Mouse (Mus musculus): ENCODE measurements around the gene Amdhd2. TPM values are rescaled to one million over a fixed set of nuclear protein-coding genes. Genes with fewer than 3 reads are reported as not detected.
"Not testable (repeated sequence)": the region's sequence is repeated elsewhere in the genome, so short reads cannot be mapped to it uniquely, and the experiment has no call there.

Gene Amdhd2
- total and polyA plus RNA-seq, 3 experiments = 0.64 TPM; not detected in 2

GRCm38 (mm10) chr17:24132919-24133318 lies 30.6 kb downstream of the Amdhd2 start:
- H3K27me3 ChIP-seq (replicated peaks); in situ Hi-C loops (cut with MboI; ENCODE audit: low pct_ligation_motif_present, low pct_unique_long_range_greater_than_20kb, low sequenced_read_pairs); dilution Hi-C loops (cut with MboI; ENCODE audit: extremely low pct_ligation_motif_present, extremely low pct_unique_long_range_greater_than_20kb, low sequenced_read_pairs); H3K9me3 ChIP-seq (replicated peaks; ENCODE audit: low read length); H3K9ac ChIP-seq (ENCODE audit: insufficient read depth, low read depth); DNase-seq (ENCODE audit: extremely low read depth); H3K4me3 ChIP-seq (replicated peaks in 1 of 3; ENCODE audit: low read depth in 2 of 3, low read length in 2 of 3, poor library complexity in 1 of 3); H3K4me2 ChIP-seq (ENCODE audit: insufficient read depth, low read depth, poor library complexity, severe bottlenecking); H3K27ac ChIP-seq (ENCODE audit: insufficient read depth, low read depth): not testable (repeated sequence)
- TF ChIP-seq CTCF (conservative IDR thresholded peaks at IDR 0.05 in 1 of 2, IDR thresholded peaks at IDR 0.05 in 1 of 2; ENCODE audit: low read depth in 2 of 2, low read length in 2 of 2) = peak in 1 of 2 experiments; percentile 42; a peak in 1 of 4 replicates
- Histone ChIP-seq H3K36me3 (replicated peaks in 1 of 2; ENCODE audit: control insufficient read depth in 1 of 2, insufficient read depth in 1 of 2, low read length in 1 of 2) (peaks cover 0 to 23% of the 10 kb centered on the region in 2 experiments), H3K4me1 (ENCODE audit: control insufficient read depth in 1 of 2, insufficient read depth in 2 of 2) (peaks cover 0 to 33% of the 10 kb centered on the region in 2 experiments; a peak in 2 of 4 replicates), H3K79me2 (replicated peaks; ENCODE audit: control insufficient read depth, extremely low read depth, insufficient read depth, poor library complexity, severe bottlenecking) (peaks cover 26% of the 10 kb centered on the region)

DNA sequence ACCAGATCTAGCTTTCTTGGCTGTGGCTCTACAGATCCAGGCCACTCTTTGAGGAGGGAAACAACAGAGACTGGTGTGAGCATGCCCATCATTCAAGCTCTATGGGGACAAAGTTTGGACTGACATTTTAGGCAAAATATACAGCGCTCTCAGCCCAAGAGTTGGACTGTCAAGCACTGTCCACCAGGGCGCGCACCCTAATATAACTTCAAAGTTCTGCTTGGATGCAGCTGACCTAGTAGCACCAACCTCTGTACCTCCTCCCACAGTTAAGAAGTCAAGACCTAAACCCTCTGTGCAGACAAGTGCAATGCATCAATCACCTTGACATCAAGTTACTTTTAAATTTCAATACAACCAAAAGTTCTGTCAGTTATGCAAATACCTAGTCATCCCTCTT lies 32.0 kb downstream of the Amdhd2 start:
- Histone ChIP-seq H3K9ac (ENCODE audit: insufficient read depth, low read depth) (no peak overlapping the region), H3K4me3 (replicated peaks in 1 of 3; ENCODE audit: low read depth in 2 of 3, low read length in 2 of 3, poor library complexity in 1 of 3) (no peak overlapping the region), H3K9me3 (replicated peaks; ENCODE audit: low read length) (no peaks in the 10 kb centered on the region), H3K36me3 (replicated peaks in 1 of 2; ENCODE audit: control insufficient read depth in 1 of 2, insufficient read depth in 1 of 2, low read length in 1 of 2) (peaks cover 0 to 21% of the 10 kb centered on the region in 2 experiments), H3K27me3 (replicated peaks) (no peaks in the 10 kb centered on the region), H3K79me2 (replicated peaks; ENCODE audit: control insufficient read depth, extremely low read depth, insufficient read depth, poor library complexity, severe bottlenecking) (peaks cover 20% of the 10 kb centered on the region), H3K4me2 (ENCODE audit: insufficient read depth, low read depth, poor library complexity, severe bottlenecking) (no peak overlapping the region), H3K27ac (ENCODE audit: insufficient read depth, low read depth) (no peak overlapping the region), H3K4me1 (ENCODE audit: control insufficient read depth in 1 of 2, insufficient read depth in 2 of 2) (peaks cover 2 to 30% of the 10 kb centered on the region in 2 experiments; a peak in 3 of 4 replicates)
- no peak for DNase-seq (ENCODE audit: extremely low read depth)
- TF ChIP-seq MXI1 (IDR thresholded peaks at IDR 0.05; ENCODE audit: low read depth, low read length) = no peak
- peak in 1 of 2 experiments; percentile 35; a peak in 2 of 4 replicates for TF ChIP-seq CTCF (conservative IDR thresholded peaks at IDR 0.05 in 1 of 2, IDR thresholded peaks at IDR 0.05 in 1 of 2; ENCODE audit: low read depth in 2 of 2, low read length in 2 of 2)
- no peak for TF ChIP-seq MAFK (IDR thresholded peaks at IDR 0.05; ENCODE audit: insufficient replicate concordance, low read length)
- in situ Hi-C loops (cut with MboI; ENCODE audit: low pct_ligation_motif_present, low pct_unique_long_range_greater_than_20kb, low sequenced_read_pairs) = no loop called here
- dilution Hi-C loops (cut with MboI; ENCODE audit: extremely low pct_ligation_motif_present, extremely low pct_unique_long_range_greater_than_20kb, low sequenced_read_pairs) = no loop called here

DNA sequence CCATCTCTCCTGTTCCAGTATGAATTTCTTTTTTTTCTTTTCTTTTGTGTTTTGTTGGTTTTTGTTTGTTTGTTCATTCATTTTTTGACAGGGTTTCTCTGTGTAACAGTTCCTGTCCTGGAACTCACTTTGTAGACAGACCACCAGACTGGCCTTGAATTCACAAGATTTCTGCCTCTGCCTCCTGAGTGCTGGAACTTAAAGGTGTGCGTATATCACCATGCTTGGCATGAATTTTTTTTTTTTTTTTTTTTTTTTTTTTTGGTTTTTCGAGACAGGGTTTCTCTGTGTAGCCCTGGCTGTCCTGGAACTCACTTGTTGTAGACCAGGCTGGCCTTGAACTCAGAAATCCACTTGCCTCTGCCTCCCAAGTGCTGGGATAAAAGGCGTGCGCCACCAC lies 34.3 kb downstream of the Amdhd2 start:
- H3K9ac ChIP-seq (ENCODE audit: insufficient read depth, low read depth); H3K4me2 ChIP-seq (ENCODE audit: insufficient read depth, low read depth, poor library complexity, severe bottlenecking); in situ Hi-C loops (cut with MboI; ENCODE audit: low pct_ligation_motif_present, low pct_unique_long_range_greater_than_20kb, low sequenced_read_pairs); H3K27ac ChIP-seq (ENCODE audit: insufficient read depth, low read depth); DNase-seq (ENCODE audit: extremely low read depth); dilution Hi-C loops (cut with MboI; ENCODE audit: extremely low pct_ligation_motif_present, extremely low pct_unique_long_range_greater_than_20kb, low sequenced_read_pairs); H3K9me3 ChIP-seq (replicated peaks; ENCODE audit: low read length); H3K27me3 ChIP-seq (replicated peaks); H3K4me3 ChIP-seq (replicated peaks in 1 of 3; ENCODE audit: low read depth in 2 of 3, low read length in 2 of 3, poor library complexity in 1 of 3): not testable (repeated sequence)
- Histone ChIP-seq H3K4me1 (ENCODE audit: control insufficient read depth in 1 of 2, insufficient read depth in 2 of 2) (peaks cover 6 to 34% of the 10 kb centered on the region in 2 experiments; a peak in 3 of 4 replicates), H3K79me2 (replicated peaks; ENCODE audit: control insufficient read depth, extremely low read depth, insufficient read depth, poor library complexity, severe bottlenecking) (peaks cover 21% of the 10 kb centered on the region), H3K36me3 (replicated peaks in 1 of 2; ENCODE audit: control insufficient read depth in 1 of 2, insufficient read depth in 1 of 2, low read length in 1 of 2) (peaks cover 0 to 18% of the 10 kb centered on the region in 2 experiments)

- no peak overlapping the region for H3K4me2 ChIP-seq (ENCODE audit: insufficient read depth, low read depth, poor library complexity, severe bottlenecking)
- dilution Hi-C loops (cut with MboI; ENCODE audit: extremely low pct_ligation_motif_present, extremely low pct_unique_long_range_greater_than_20kb, low sequenced_read_pairs) = no loop called here
- H3K36me3 ChIP-seq (replicated peaks in 1 of 2; ENCODE audit: control insufficient read depth in 1 of 2, insufficient read depth in 1 of 2, low read length in 1 of 2) = peaks cover 0 to 9% of the 10 kb centered on the region in 2 experiments
- H3K4me1 ChIP-seq (ENCODE audit: control insufficient read depth in 1 of 2, insufficient read depth in 2 of 2) = peaks cover 6 to 34% of the 10 kb centered on the region in 2 experiments; a peak in 3 of 4 replicates
- TF ChIP-seq NELFE (IDR thresholded peaks at IDR 0.05; ENCODE audit: low read depth, low read length) = no peak
- TF ChIP-seq EP300 (IDR thresholded peaks at IDR 0.05; ENCODE audit: low read length) = no peak
- TF ChIP-seq SIN3A (IDR thresholded peaks at IDR 0.05; ENCODE audit: low read length) = no peak
- TF ChIP-seq CHD1 (IDR thresholded peaks at IDR 0.05; ENCODE audit: low read depth, low read length) = no peak
- TF ChIP-seq TCF12 (IDR thresholded peaks at IDR 0.05; ENCODE audit: low read depth, low read length) = no peak
- H3K9ac ChIP-seq (ENCODE audit: insufficient read depth, low read depth) = no peak overlapping the region
- no peak overlapping the region for H3K27ac ChIP-seq (ENCODE audit: insufficient read depth, low read depth)
- DNase-seq (ENCODE audit: extremely low read depth) = no peak
- peaks cover 26% of the 10 kb centered on the region for H3K79me2 ChIP-seq (replicated peaks; ENCODE audit: control insufficient read depth, extremely low read depth, insufficient read depth, poor library complexity, severe bottlenecking)
- H3K9me3 ChIP-seq (replicated peaks; ENCODE audit: low read length) = no peaks in the 10 kb centered on the region
- in situ Hi-C loops (cut with MboI; ENCODE audit: low pct_ligation_motif_present, low pct_unique_long_range_greater_than_20kb, low sequenced_read_pairs) = no loop called here
- H3K27me3 ChIP-seq (replicated peaks) = no peaks in the 10 kb centered on the region
- no peak overlapping the region for H3K4me3 ChIP-seq (replicated peaks in 1 of 3; ENCODE audit: low read depth in 2 of 3, low read length in 2 of 3, poor library complexity in 1 of 3)
Observed at GRCm38 (mm10) chr17:24127592-24127991, 36.0 kb downstream of the Amdhd2 start.
